ENCODE assay signal across 8 mouse cellular contexts in the genomic region with DNA sequence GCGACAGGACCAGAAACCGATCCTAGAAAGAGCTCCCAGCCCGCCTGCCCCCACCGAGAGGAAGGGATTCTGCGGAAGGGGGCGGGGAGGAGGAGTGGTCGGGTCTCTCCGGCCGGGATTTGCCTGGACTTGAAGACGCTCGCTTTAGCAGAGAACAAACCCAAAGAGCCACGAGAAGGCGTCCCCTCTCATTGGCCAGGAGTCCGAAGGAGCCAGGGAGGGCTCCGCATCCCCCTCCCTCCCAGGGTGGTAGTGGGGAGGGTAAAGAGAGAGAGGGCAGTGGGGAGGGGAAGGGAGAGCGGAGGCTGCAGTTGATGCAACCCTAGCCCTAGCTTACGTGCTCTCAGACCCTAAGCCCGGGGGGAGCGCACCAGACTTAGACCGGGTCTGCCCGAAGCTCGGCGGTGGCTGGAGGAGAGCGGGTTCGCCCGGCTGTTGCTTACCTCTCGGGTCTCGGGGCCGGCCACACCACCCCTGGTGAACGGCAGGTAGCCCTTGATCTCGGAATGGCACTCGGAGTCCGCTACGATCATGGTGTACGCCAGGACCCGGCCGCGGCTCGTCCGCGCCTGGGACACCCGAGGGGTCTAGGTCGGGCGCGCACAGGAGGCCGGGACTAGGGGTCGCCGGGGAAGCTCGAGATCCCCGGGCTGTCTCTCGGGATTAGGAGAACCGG. TPM values are rescaled to one million over a fixed set of nuclear protein-coding genes. Genes with fewer than 3 reads are reported as not detected.
A peak's percentile ranks its signal among the peaks of the same experiment; 100 is the strongest.
DNase-seq lines count a peak whose midpoint lies in the region.

No protein-coding gene starts in this region.

- peak; percentile 90 for DNase-seq in NIH3T3 (ENCODE audit: low read depth)
- peak; percentile 60 for DNase-seq in cerebellum, adult 9-10 months
- DNase-seq in forelimb bud, embryonic 11.5 days (ENCODE audit: low read depth, low spot score), result peak; percentile 91
- peak; percentile 81 for DNase-seq in heart, postnatal 4 days
- peak; percentile 58 for DNase-seq in layer of hippocampus, adult 9-11 months
- DNase-seq in lung, postnatal 25 days (ENCODE audit: low spot score), result peak; percentile 81
- DNase-seq in retina, postnatal 1 day, result peak; percentile 82
- peak; percentile 81 to 87 for DNase-seq in urinary bladder, postnatal 4 days (ENCODE audit: low spot score in 2 of 2)

RNA-seq across cellular contexts. Expression of gene Sesn2, which starts 0.5 kb away (rescaled TPM):
- 1 to 10 TPM; 3.9 to 4.2 TPM for total RNA-seq in heart, postnatal 4 days (2021)

RNA-seq across cellular contexts. Expression of gene Atpif1, which starts 23.7 kb away (rescaled TPM):
- 100 to 1,000 TPM; 626 to 671 TPM for total RNA-seq in heart, postnatal 4 days (2021)

RNA-seq across cellular contexts. Expression of gene Dnajc8, which starts 25.6 kb away (rescaled TPM):
- total RNA-seq in heart, postnatal 4 days (2021), result 10 to 100 TPM; 77.0 to 79.0 TPM

RNA-seq across cellular contexts. Expression of gene Med18, which starts 46.0 kb away (rescaled TPM):
- total RNA-seq in heart, postnatal 4 days (2021), result 10 to 100 TPM; 10.3 to 11.0 TPM

RNA-seq across cellular contexts. Expression of gene Ptafr, which starts 54.1 kb away (rescaled TPM):
- total RNA-seq in heart, postnatal 4 days (2021), result 1 to 10 TPM in 1 of 2 experiments, under 1 TPM in 1; 0.86 to 1.3 TPM

Comparison
In these comparisons a context has a peak if more than half of its experiments do, and no peak if none do; other contexts are left out.
1. Peak in every context shown above with its lines: DNase-seq.